Mouse (Mus musculus): ENCODE results near the gene Cxxc4.
A peak's percentile ranks its signal among the peaks of the same experiment; 100 is the strongest.

Gene Cxxc4

DNA sequence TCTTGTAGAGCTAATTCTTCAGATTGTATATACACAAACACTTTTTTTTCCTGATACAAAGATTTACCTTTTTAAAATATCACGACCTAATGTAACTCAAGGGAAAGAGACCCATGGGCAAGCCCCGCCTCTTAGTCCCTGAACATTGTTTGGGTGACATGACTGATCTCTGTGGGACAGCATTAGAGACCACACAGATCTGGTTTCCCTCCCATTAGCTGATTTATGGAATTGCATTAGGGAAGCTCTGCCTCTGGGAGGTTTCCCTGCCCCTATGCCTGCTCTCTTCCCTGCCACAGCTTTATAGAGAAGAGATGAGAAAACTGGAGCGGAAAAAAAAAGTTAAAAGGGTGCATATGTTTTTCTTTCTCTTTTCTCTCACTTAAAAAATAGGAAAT, 7.6 kb downstream of the Cxxc4 start:
- DNase-seq (ENCODE audit: extremely low spot score, low spot score): peak; percentile 35

GRCm38 (mm10) chr3:134254221-134254620, 17.9 kb downstream of the Cxxc4 start:
- no peak for DNase-seq (ENCODE audit: extremely low spot score, low spot score)

DNA sequence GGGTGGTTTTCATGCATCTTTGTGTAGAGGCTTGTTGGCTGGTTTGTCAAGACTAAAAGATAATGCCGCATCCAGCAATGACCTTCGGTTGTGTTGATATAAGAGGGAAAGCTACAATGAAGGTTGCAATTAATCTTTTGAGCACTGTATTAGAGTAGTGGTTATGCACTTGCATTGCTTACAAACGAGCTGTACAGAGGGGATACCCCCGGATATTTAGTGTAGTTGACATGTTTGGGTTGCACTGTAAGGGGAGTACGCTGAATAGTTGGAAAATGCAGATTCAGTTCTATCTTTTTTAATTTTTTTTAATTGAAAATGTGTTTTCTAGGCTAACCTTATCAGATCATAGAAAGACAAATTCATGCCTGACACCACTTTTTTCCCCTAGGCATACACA, 22.4 kb downstream of the Cxxc4 start:
- DNase-seq (ENCODE audit: extremely low spot score, low spot score): no peak

- DNase-seq (ENCODE audit: extremely low spot score, low spot score): no peak
These were observed 23.0 kb downstream of the Cxxc4 start for GRCm38 (mm10) chr3:134259300-134259699.

GRCm38 (mm10) chr3:134279655-134280054, 43.4 kb downstream of the Cxxc4 start:
- DNase-seq (ENCODE audit: extremely low spot score, low spot score): no peak

DNA sequence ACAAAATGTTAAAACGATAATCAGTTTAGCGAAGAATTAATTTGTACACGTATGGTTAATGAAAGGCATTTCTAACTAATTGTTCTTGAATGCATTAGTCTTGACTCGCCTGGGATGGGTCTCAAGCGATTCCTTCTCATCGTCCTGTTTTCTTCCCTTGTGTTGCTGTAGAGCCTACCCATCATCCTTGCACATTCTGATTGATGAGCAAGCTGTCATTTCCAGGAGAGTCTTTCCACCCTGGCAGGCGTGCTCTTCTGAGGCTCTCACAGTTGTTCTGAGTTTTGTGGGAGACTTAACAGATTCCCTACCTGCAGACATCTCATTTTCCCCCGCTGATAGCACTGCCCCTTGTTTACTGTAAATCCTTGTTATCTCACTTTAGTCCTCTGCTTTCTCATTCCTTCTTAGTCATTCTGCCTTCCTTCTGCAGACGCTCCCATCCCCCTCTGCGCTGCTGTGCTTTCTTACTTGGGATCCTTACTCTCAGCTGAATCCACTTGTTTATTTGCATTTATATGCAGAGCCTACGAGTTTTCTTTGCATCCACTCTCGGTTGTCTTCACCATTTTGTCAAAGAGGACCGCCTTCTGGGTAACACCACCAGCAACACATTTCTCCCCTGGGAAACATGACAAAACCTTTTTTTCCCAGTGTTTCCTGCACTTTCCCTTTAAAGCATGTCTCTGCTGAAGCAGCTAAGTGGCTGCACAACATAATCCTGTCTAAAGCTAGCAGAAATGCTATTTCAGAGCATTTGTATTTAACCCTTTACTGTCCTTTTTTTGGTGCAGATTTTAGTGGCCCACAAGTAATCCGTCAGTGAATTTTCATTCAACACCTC, 45.5 kb downstream of the Cxxc4 start:
- no peak for DNase-seq (ENCODE audit: extremely low spot score, low spot score)

DNA sequence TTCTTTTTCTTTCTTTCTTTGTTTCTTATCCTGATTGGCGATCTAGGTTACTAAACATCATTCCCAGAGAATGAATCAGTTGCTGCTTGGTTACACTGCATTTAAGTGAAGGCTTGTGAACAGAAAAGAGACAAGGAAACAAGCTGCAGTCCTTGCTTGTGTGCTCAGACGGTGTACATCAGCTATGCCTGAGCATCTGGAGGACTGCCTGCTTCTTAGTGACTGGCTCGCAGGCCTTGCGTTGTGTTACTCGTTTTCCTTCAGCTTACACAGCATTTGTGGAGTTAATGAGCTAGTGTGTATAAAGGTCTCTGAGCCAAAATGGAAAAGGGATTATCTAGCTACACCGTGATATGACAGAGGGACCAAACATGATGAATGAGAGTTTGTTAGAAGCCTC, 58.9 kb downstream of the Cxxc4 start:
- no peak for DNase-seq (ENCODE audit: extremely low spot score, low spot score)

DNA sequence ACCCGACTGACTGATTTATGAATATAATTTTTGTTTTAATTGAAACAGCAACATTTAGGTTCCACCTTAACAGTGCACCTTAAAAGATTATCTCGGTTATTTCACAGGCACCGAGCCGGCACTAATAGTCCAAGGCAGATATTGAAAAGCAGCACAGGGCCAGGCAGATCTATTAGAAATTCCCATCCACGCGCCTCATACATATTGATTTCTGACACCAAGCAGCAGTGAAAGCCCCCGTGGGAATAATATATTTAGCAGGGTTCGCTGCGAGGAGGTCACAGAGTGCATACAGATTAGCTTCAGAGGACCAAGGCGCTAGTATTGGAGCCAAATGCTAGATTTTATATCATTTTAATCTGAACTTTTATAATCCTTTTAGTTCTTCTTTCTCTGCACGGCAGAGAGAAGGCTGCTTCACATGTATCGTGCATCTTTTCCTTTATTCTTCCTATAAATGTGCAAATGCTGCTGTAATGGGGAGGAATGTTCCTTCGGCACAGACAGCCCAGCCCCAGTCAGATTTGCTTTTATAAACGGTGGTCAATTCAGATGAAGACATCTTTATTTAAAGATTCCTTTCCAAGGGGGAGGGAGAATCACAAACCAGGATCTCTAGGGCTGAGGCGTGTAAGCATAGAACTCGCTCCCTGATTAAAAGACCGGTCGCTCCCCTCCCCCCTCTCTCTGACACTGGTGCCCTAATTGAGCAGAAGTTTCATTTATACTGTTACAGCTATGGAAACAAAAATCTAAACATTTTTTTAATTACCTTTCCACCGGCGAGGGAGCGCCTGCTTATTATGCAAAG, 66.6 kb downstream of the Cxxc4 start:
- DNase-seq (ENCODE audit: extremely low spot score, low spot score): peak; percentile 51

DNA sequence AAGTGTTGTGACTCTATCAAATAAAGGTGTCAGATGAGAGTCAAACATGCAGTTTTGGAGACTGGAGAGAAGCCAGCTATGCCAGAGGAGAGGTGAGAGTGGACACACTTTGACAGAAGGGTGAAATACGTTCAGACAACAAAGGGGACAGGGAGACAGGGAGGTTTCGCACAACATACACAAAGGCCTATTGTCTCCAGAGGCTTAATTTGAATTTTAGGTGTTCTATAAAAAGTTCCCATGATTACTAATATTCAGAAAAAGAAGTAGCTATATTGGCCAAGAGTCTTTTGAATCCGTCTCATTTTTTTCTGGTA, 67.2 kb downstream of the Cxxc4 start:
- no peak for DNase-seq (ENCODE audit: extremely low spot score, low spot score)

- DNase-seq (ENCODE audit: extremely low spot score, low spot score): no peak
These were observed 70.2 kb downstream of the Cxxc4 start for GRCm38 (mm10) chr3:134306507-134306906.

- no peak for DNase-seq (ENCODE audit: extremely low spot score, low spot score)
These were observed 71.5 kb downstream of the Cxxc4 start for GRCm38 (mm10) chr3:134307801-134308200.

All from neural tube, embryonic 10.5 days (tissue).